21 mouse cellular contexts compared by ENCODE assay signal in the genomic region with DNA sequence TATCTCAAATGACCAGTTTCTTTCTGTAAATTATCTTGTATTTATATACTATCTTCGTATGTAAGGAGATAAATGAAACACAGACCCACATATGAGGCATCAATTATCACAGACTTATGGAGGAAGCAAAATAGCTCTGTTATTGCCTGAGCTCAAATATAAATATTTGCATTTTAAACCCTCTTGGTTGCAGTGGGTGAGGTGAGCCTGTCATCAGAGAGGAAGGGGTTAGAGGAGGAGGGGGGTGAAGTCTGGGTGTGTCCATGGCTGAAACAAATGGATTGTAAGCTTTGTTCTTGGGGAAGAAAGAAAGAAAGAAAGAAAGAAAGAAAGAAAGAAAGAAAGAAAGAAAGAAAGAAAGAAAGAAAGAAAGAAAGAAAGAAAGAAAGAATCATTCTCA.
DNase-seq lines count a peak whose midpoint lies in the region; ATAC-seq and TF ChIP-seq lines count a peak whose summit lies in the region.
"Had no signal": no experiment of that assay in that cellular context is flagged by ENCODE, and none has a peak within 500 bp of the region (broad histone marks: within the 10 kb centered on the region; RNA-seq: fewer than 3 reads in every experiment).

No protein-coding gene starts in this region.

- H3K36me3 ChIP-seq in intestine, embryonic 14.5 days (ENCODE audit: control insufficient read depth, insufficient read depth, low read length), result no peaks in the 10 kb centered on the region
- H3K36me3 ChIP-seq in intestine, embryonic 15.5 days, result no peaks in the 10 kb centered on the region
- no peaks in the 10 kb centered on the region for H3K36me3 ChIP-seq in intestine, postnatal 0 days (ENCODE audit: control insufficient read depth, insufficient read depth)
- H3K36me3 ChIP-seq in stomach, postnatal 0 days (ENCODE audit: control insufficient read depth, insufficient read depth, low read length), result no peaks in the 10 kb centered on the region
- H3K36me3 ChIP-seq: embryonic facial prominence, embryonic 12.5 days; G1E; midbrain, embryonic 13.5 days had no signal

- WGBS in intestine, embryonic 14.5 days, result 19% methylated on average over 1 of the region's 1 CpGs
- 19% methylated on average over 1 of the region's 1 CpGs for WGBS in intestine, embryonic 15.5 days
- 55% methylated on average over 1 of the region's 1 CpGs for WGBS in intestine, postnatal 0 days
- 22% methylated on average over 1 of the region's 1 CpGs for WGBS in stomach, postnatal 0 days

- no peaks in the 10 kb centered on the region for H3K27me3 ChIP-seq in intestine, embryonic 14.5 days (replicated peaks; ENCODE audit: control insufficient read depth, insufficient read depth, low read length)
- no peaks in the 10 kb centered on the region for H3K27me3 ChIP-seq in intestine, embryonic 15.5 days (replicated peaks)
- H3K27me3 ChIP-seq in intestine, postnatal 0 days (replicated peaks; ENCODE audit: control insufficient read depth, insufficient read depth, low read length), result no peaks in the 10 kb centered on the region
- H3K27me3 ChIP-seq in stomach, postnatal 0 days (ENCODE audit: control insufficient read depth, insufficient read depth, low read length), result no peaks in the 10 kb centered on the region
- H3K27me3 ChIP-seq: embryonic facial prominence, embryonic 12.5 days had no signal

- H3K4me2 ChIP-seq in intestine, embryonic 14.5 days (ENCODE audit: low read length), result peak overlapping the region; percentile 45
- H3K4me2 ChIP-seq in intestine, embryonic 15.5 days (replicated peaks), result no peak overlapping the region; the same call in 1 of the 2 replicates
- peak overlapping the region; percentile 55; the same call in 1 of the 2 replicates for H3K4me2 ChIP-seq in intestine, postnatal 0 days (replicated peaks; ENCODE audit: low read depth)
- H3K4me2 ChIP-seq in stomach, postnatal 0 days (replicated peaks; ENCODE audit: low read depth), result peak overlapping the region; percentile 48; the same call in 1 of the 2 replicates
- H3K4me2 ChIP-seq: embryonic facial prominence, embryonic 12.5 days; midbrain, embryonic 13.5 days had no signal

- peak overlapping the region; percentile 92 for H3K27ac ChIP-seq in intestine, embryonic 14.5 days (ENCODE audit: low read depth)
- no peak overlapping the region for H3K27ac ChIP-seq in intestine, embryonic 15.5 days
- H3K27ac ChIP-seq in intestine, postnatal 0 days (ENCODE audit: low read depth, low read length), result no peak overlapping the region
- no peak overlapping the region; the same call in 1 of the 2 replicates for H3K27ac ChIP-seq in stomach, postnatal 0 days (replicated peaks)
- H3K27ac ChIP-seq: left cerebral cortex, adult 2 months; midbrain, embryonic 13.5 days had no signal

- peak; percentile 35 for DNase-seq in cerebellum, adult 8-10 months
- no peak for DNase-seq in cerebellum, postnatal 36 days
- no peak for DNase-seq in intestine, embryonic 14.5 days (ENCODE audit: low spot score)
- no peak for DNase-seq in stomach, postnatal 0 days (ENCODE audit: low spot score)
- no peak for DNase-seq in adrenal gland, postnatal 4 days (ENCODE audit: low spot score in 2 of 2)
- DNase-seq: adrenal gland, postnatal 25 days; gastrocnemius, postnatal 14 days; heart, adult 18-20 months; layer of hippocampus, adult 9-11 months; left cerebral cortex, postnatal 4 days; lung, postnatal 10 days; thymus, postnatal 25 days had no signal

- H3K9ac ChIP-seq in intestine, embryonic 14.5 days (ENCODE audit: low read length), result 0 out of 2 replicates have a peak overlapping the region, but pooled peaks have one; percentile 11
- no peak overlapping the region for H3K9ac ChIP-seq in intestine, embryonic 15.5 days
- H3K9ac ChIP-seq in intestine, postnatal 0 days (ENCODE audit: low read depth, low read length), result no peak overlapping the region
- no peak overlapping the region for H3K9ac ChIP-seq in stomach, postnatal 0 days (ENCODE audit: low read length)
- H3K9ac ChIP-seq: embryonic facial prominence, embryonic 12.5 days; midbrain, embryonic 13.5 days had no signal

- peaks cover 65% of the 10 kb centered on the region for H3K4me1 ChIP-seq in intestine, embryonic 14.5 days (replicated peaks; ENCODE audit: control insufficient read depth, insufficient read depth, low read length)
- peaks cover 21% of the 10 kb centered on the region for H3K4me1 ChIP-seq in intestine, embryonic 15.5 days (replicated peaks)
- no peaks in the 10 kb centered on the region for H3K4me1 ChIP-seq in intestine, postnatal 0 days (replicated peaks; ENCODE audit: control insufficient read depth, insufficient read depth, low read length)
- H3K4me1 ChIP-seq in stomach, postnatal 0 days (replicated peaks; ENCODE audit: control insufficient read depth, insufficient read depth), result no peaks in the 10 kb centered on the region

- TF ChIP-seq EP300 in stomach, postnatal 0 days (optimal IDR thresholded peaks at IDR 0.05), result no peak

- no peaks in the 10 kb centered on the region for H3K9me3 ChIP-seq in intestine, embryonic 14.5 days (ENCODE audit: control insufficient read depth, low read length)
- no peaks in the 10 kb centered on the region for H3K9me3 ChIP-seq in intestine, embryonic 15.5 days
- H3K9me3 ChIP-seq in intestine, postnatal 0 days (ENCODE audit: control insufficient read depth), result no peaks in the 10 kb centered on the region
- H3K9me3 ChIP-seq in stomach, postnatal 0 days (ENCODE audit: control insufficient read depth, low read length), result no peaks in the 10 kb centered on the region
- H3K9me3 ChIP-seq: embryonic facial prominence, embryonic 12.5 days; G1E; midbrain, embryonic 13.5 days had no signal

- TF ChIP-seq CTCF in intestine, postnatal 0 days (IDR thresholded peaks at IDR 0.05; ENCODE audit: low read depth), result no peak
- no peak for TF ChIP-seq CTCF in stomach, postnatal 0 days (IDR thresholded peaks at IDR 0.05; ENCODE audit: low read depth)

- no peak overlapping the region for H3K4me3 ChIP-seq in intestine, embryonic 14.5 days (ENCODE audit: low read depth, low read length)
- no peak overlapping the region for H3K4me3 ChIP-seq in intestine, embryonic 15.5 days (replicated peaks)
- no peak overlapping the region for H3K4me3 ChIP-seq in intestine, postnatal 0 days (ENCODE audit: low read depth, low read length)
- H3K4me3 ChIP-seq in stomach, postnatal 0 days (ENCODE audit: low read depth, low read length), result no peak overlapping the region
- H3K4me3 ChIP-seq: embryonic facial prominence, embryonic 12.5 days; erythroblast, embryonic 14.5 days; left cerebral cortex, adult 2 months; midbrain, embryonic 13.5 days had no signal

- ATAC-seq in intestine, embryonic 14.5 days (replicated peaks; ENCODE audit: low FRiP score, low TSS enrichment, low read depth), result 0 out of 2 replicates have a peak, but pooled peaks have one; percentile 30
- no peak for ATAC-seq in intestine, embryonic 15.5 days
- ATAC-seq in intestine, postnatal 0 days, result no peak
- no peak for ATAC-seq in stomach, postnatal 0 days (ENCODE audit: low FRiP score, low TSS enrichment)
- ATAC-seq: activated CD4-positive, CD25-positive, alpha-beta regulatory T cell, adult 4 months; forebrain, embryonic 14.5 days; midbrain, embryonic 13.5 days had no signal
